Mouse (Mus musculus) G1E (cell line): ENCODE results near the gene Reln.

Experiments
- CTCF ChIP-seq: IDR thresholded peaks from 2 replicates; pipeline ENCODE4 v1.5.1; 2012; ENCODE audit warnings: low read depth, low read length, inconsistent platforms, mixed read lengths
- GATA1 ChIP-seq: IDR thresholded peaks from 2 replicates; pipeline ENCODE4 v1.6.1; 2012; ENCODE audit warnings: borderline replicate concordance, low read length, inconsistent platforms, mixed read lengths
- POLR2AphosphoS5 ChIP-seq: IDR thresholded peaks from 2 replicates; pipeline ENCODE4 v1.6.1; 2012; ENCODE audit warnings: low read depth, low read length, inconsistent platforms; ENCODE audit not compliant: insufficient replicate concordance
- TAL1 ChIP-seq: conservative IDR thresholded peaks from 2 replicates; pipeline ENCODE4 v1.6.1; 2012; ENCODE audit warnings: low read depth, low read length, inconsistent platforms, mixed read lengths

GRCm38 (mm10) chr5:22253910-22254309, 90.6 kb downstream of the Reln start:
- TF ChIP-seq CTCF (no peak), GATA1 (no peak), POLR2AphosphoS5 (no peak), TAL1 (no peak)
